Comparison of ENCODE assay signal across 14 mouse cellular contexts in genomic region chr19:44760259-44761131, GRCm38 (mm10). TPM values are rescaled to one million over a fixed set of nuclear protein-coding genes. Genes with fewer than 3 reads are reported as not detected.
DNase-seq lines count a peak whose midpoint lies in the region; ATAC-seq and TF ChIP-seq lines count a peak whose summit lies in the region.
"Had no signal": no experiment of that assay in that cellular context is flagged by ENCODE, and none has a peak within 500 bp of the region (broad histone marks: within the 10 kb centered on the region; RNA-seq: fewer than 3 reads in every experiment).

No protein-coding gene starts in this region.

- intact Hi-C loops in left cerebral cortex, postnatal 14 days (cut with DNase I), result no loop called here

- WGBS in lung, embryonic 14.5 days, result under 1% methylated on average over 39 of the region's 39 CpGs
- WGBS in hindbrain, embryonic 10.5 days, result 3% methylated on average over 39 of the region's 39 CpGs
- 1% methylated on average over 39 of the region's 39 CpGs for WGBS in kidney, postnatal 0 days
- WGBS in neural tube, embryonic 15.5 days, result 1% methylated on average over 39 of the region's 39 CpGs

- peaks cover 96% of the 10 kb centered on the region for H3K27me3 ChIP-seq in lung, embryonic 14.5 days (ENCODE audit: insufficient read depth, low read length)
- peaks cover 100% of the 10 kb centered on the region for H3K27me3 ChIP-seq in hindbrain, embryonic 10.5 days (ENCODE audit: insufficient read depth, poor library complexity, severe bottlenecking)
- peaks cover 10% of the 10 kb centered on the region; the same call in 1 of the 2 replicates for H3K27me3 ChIP-seq in kidney, postnatal 0 days (ENCODE audit: insufficient read depth, low read length)
- peaks cover 76% of the 10 kb centered on the region for H3K27me3 ChIP-seq in neural tube, embryonic 15.5 days (replicated peaks)

- TF ChIP-seq CTCF in lung, embryonic 14.5 days (IDR thresholded peaks at IDR 0.05; ENCODE audit: low read depth), result no peak
- TF ChIP-seq CTCF in kidney, postnatal 0 days (IDR thresholded peaks at IDR 0.05; ENCODE audit: low read depth), result no peak

- no peaks in the 10 kb centered on the region for H3K9me3 ChIP-seq in lung, embryonic 14.5 days (ENCODE audit: low read depth, low read length)
- H3K9me3 ChIP-seq in hindbrain, embryonic 10.5 days, result no peaks in the 10 kb centered on the region
- no peaks in the 10 kb centered on the region for H3K9me3 ChIP-seq in kidney, postnatal 0 days (replicated peaks; ENCODE audit: low read length)
- no peaks in the 10 kb centered on the region for H3K9me3 ChIP-seq in neural tube, embryonic 15.5 days (replicated peaks)
- H3K9me3 ChIP-seq: embryonic facial prominence, embryonic 13.5 days; megakaryocyte, embryonic 14.5 days had no signal

- H3K4me2 ChIP-seq in lung, embryonic 14.5 days, result no peak overlapping the region
- peak overlapping the region; percentile 75 for H3K4me2 ChIP-seq in kidney, postnatal 0 days (ENCODE audit: low read length)
- peak overlapping the region; percentile 54 for H3K4me2 ChIP-seq in neural tube, embryonic 15.5 days
- H3K4me2 ChIP-seq: embryonic facial prominence, embryonic 13.5 days had no signal

- H3K27ac ChIP-seq in lung, embryonic 14.5 days (ENCODE audit: low read depth), result no peak overlapping the region
- H3K27ac ChIP-seq in hindbrain, embryonic 10.5 days, result no peak overlapping the region
- peak overlapping the region; percentile 2; the same call in 1 of the 2 replicates for H3K27ac ChIP-seq in kidney, postnatal 0 days
- H3K27ac ChIP-seq in neural tube, embryonic 15.5 days (replicated peaks), result peak overlapping the region; percentile 81
- H3K27ac ChIP-seq: embryonic facial prominence, embryonic 13.5 days; stomach, postnatal 0 days had no signal

- no peak for ATAC-seq in lung, embryonic 14.5 days (ENCODE audit: insufficient read depth)
- no peak for ATAC-seq in kidney, postnatal 0 days (replicated peaks; ENCODE audit: low FRiP score, low read depth)
- no peak for ATAC-seq in neural tube, embryonic 15.5 days (ENCODE audit: low FRiP score)
- ATAC-seq: liver, postnatal 0 days had no signal

- H3K9ac ChIP-seq in lung, embryonic 14.5 days, result no peak overlapping the region
- peak overlapping the region; percentile 70 for H3K9ac ChIP-seq in kidney, postnatal 0 days (ENCODE audit: low read depth, low read length)
- H3K9ac ChIP-seq in neural tube, embryonic 15.5 days (replicated peaks), result peak overlapping the region; percentile 52
- H3K9ac ChIP-seq: embryonic facial prominence, embryonic 13.5 days; liver, postnatal 0 days had no signal

- no peak for DNase-seq in lung, embryonic 14.5 days
- DNase-seq in lung, postnatal 4 days, result no peak
- DNase-seq in hindbrain, embryonic 10.5 days (ENCODE audit: low spot score), result peak; percentile 41
- no peak for DNase-seq in kidney, postnatal 0 days (ENCODE audit: low spot score)
- DNase-seq in left cerebral cortex, postnatal 14 days (ENCODE audit: low spot score in 2 of 2), result no peak
- DNase-seq in heart, adult 8-10 months (ENCODE audit: low spot score), result no peak
- DNase-seq: cerebellum, adult 2 months; heart, adult 18-20 months; left cerebral cortex, postnatal 4 days; liver, postnatal 0 days had no signal

- no peaks in the 10 kb centered on the region for H3K36me3 ChIP-seq in lung, embryonic 14.5 days (ENCODE audit: insufficient read depth)
- no peaks in the 10 kb centered on the region for H3K36me3 ChIP-seq in hindbrain, embryonic 10.5 days
- peaks cover 12% of the 10 kb centered on the region; the same call in 1 of the 2 replicates for H3K36me3 ChIP-seq in kidney, postnatal 0 days (ENCODE audit: insufficient read depth, low read length)
- H3K36me3 ChIP-seq in neural tube, embryonic 15.5 days, result no peaks in the 10 kb centered on the region
- H3K36me3 ChIP-seq: embryonic facial prominence, embryonic 13.5 days had no signal

- H3K4me1 ChIP-seq in lung, embryonic 14.5 days (ENCODE audit: insufficient read depth), result 0 out of 2 replicates have a peak, but pooled peaks cover 5% of the 10 kb centered on the region
- H3K4me1 ChIP-seq in hindbrain, embryonic 10.5 days (replicated peaks), result peaks cover 46% of the 10 kb centered on the region
- H3K4me1 ChIP-seq in kidney, postnatal 0 days (replicated peaks; ENCODE audit: insufficient read depth, low read length), result peaks cover 12% of the 10 kb centered on the region
- H3K4me1 ChIP-seq in neural tube, embryonic 15.5 days, result peaks cover 28% of the 10 kb centered on the region

- 0 out of 2 replicates have a peak overlapping the region, but pooled peaks have one; percentile 2 for H3K4me3 ChIP-seq in lung, embryonic 14.5 days (ENCODE audit: low read depth, low read length)
- H3K4me3 ChIP-seq in hindbrain, embryonic 10.5 days, result peak overlapping the region; percentile 51
- peak overlapping the region; percentile 52 for H3K4me3 ChIP-seq in kidney, postnatal 0 days (replicated peaks; ENCODE audit: low read depth, low read length)
- H3K4me3 ChIP-seq in neural tube, embryonic 15.5 days (replicated peaks), result peak overlapping the region; percentile 43
- H3K4me3 ChIP-seq: embryonic facial prominence, embryonic 13.5 days; megakaryocyte, embryonic 14.5 days had no signal

RNA-seq across cellular contexts. Expression of gene Pax2, which starts 4.7 kb away (rescaled TPM):
- polyA plus RNA-seq in lung, embryonic 14.5 days (2014; fragmentation: Nextera tagmentation; extraction: Ambion mirVana), result 0.07 TPM in 1 of 2 replicates, not detected in the other
- polyA plus RNA-seq in hindbrain, embryonic 10.5 days (2016; fragmentation: Nextera tagmentation; extraction: Ambion mirVana), result 3.2 and 8.2 TPM in 2 replicates
- 27.4 and 29.6 TPM in 2 replicates for polyA plus RNA-seq in kidney, postnatal 0 days (2015; fragmentation: Nextera tagmentation; extraction: Ambion mirVana)
- polyA plus RNA-seq in neural tube, embryonic 15.5 days (2015; fragmentation: Nextera tagmentation; extraction: Ambion mirVana), result 16.5 and 20.5 TPM in 2 replicates
- under 1 TPM; 0.11 to 0.22 TPM for total RNA-seq in left cerebral cortex, postnatal 14 days (2021)
- total RNA-seq in heart, adult 8-10 months (2022), result not detected
- total RNA-seq: heart, adult 18-20 months had no signal
- polyA plus RNA-seq: liver, postnatal 0 days; stomach, postnatal 0 days had no signal

Comparison
In these comparisons a context has a peak if more than half of its experiments do, and no peak if none do; other contexts are left out.
1. H3K27ac ChIP-seq: peak in kidney, postnatal 0 days (single experiment) and neural tube, embryonic 15.5 days (single experiment); none in lung, embryonic 14.5 days (single experiment) and hindbrain, embryonic 10.5 days (single experiment).
2. H3K4me3 ChIP-seq: peak in every context shown above with its lines; median percentile 52 in kidney, postnatal 0 days; 51 in hindbrain, embryonic 10.5 days; 43 in neural tube, embryonic 15.5 days; 2 in lung, embryonic 14.5 days.